Mouse (Mus musculus) embryonic fibroblast, embryonic 13.5 days (primary cell): ENCODE measurements around the gene Fam198b.

ENCODE experiments used
- CTCF ChIP-seq: IDR thresholded peaks from 2 replicates; pipeline ENCODE4 v1.5.1; 2011; ENCODE audit warnings: mild to moderate bottlenecking, control low read depth, low read length, moderate library complexity, borderline replicate concordance; ENCODE audit not compliant: insufficient read depth
- POLR2A ChIP-seq: IDR thresholded peaks from 2 replicates; pipeline ENCODE4 v1.6.1; 2011; ENCODE audit warnings: low read depth, mild to moderate bottlenecking, control low read depth, low read length, moderate library complexity

- TF ChIP-seq CTCF = no peak
- TF ChIP-seq POLR2A = no peak
These were observed 21.1 kb downstream of the Fam198b start for GRCm38 (mm10) chr3:79905397-79905796.
